Mouse (Mus musculus) testis, adult 2 months (tissue): Measurements from ENCODE around the gene Slc2a1.

ENCODE experiments used
- CTCF ChIP-seq: fragments of 200-500 bp; IDR thresholded peaks from 2 replicates; pipeline ENCODE4 v1.5.1; 2012; ENCODE audit warnings: low read depth, mild to moderate bottlenecking, inconsistent platforms, low read length, moderate library complexity; ENCODE audit not compliant: control insufficient read depth, insufficient read depth, insufficient replicate concordance
- POLR2A ChIP-seq: fragments of 200-500 bp; IDR thresholded peaks from 2 replicates; pipeline ENCODE4 v1.6.1; 2012; ENCODE audit warnings: low read depth, mild to moderate bottlenecking, inconsistent platforms, low read length, moderate library complexity; ENCODE audit not compliant: control insufficient read depth

- TF ChIP-seq CTCF = no peak
- TF ChIP-seq POLR2A = no peak
Measured at GRCm38 (mm10) chr4:119119354-119119753, 10.8 kb downstream of the Slc2a1 start.
